Mouse (Mus musculus): ENCODE results near the gene Lipt1. TPM values are rescaled to one million over a fixed set of nuclear protein-coding genes. Genes with fewer than 3 reads are reported as not detected.

Gene Lipt1
- polyA plus RNA-seq, 1 experiment from 2014 or later: 7.5 TPM

DNA sequence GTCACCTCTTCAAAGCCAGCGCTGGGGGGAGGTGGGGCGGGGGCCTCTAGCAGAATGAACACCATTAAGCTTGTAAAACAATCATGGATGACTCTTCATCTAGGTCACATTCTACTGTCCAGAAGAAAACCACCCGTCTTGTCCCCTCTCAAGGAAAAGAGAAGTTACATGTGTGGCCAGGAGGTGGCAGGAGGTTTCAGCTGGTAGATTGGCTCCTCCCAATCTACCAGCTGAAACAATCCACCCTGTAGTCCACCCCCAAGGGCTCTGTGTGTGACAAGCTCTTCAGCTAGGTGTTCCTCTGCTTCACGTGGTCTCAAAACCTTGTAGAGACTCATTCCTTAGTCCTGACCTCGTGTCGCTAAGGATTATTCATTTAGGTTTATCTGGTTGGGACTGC, 31.6 kb downstream of the Lipt1 start:
- H3K4me1 ChIP-seq: no peaks in the 10 kb centered on the region
- H3K36me3 ChIP-seq: peaks cover 14% of the 10 kb centered on the region
- H3K4me3 ChIP-seq (replicated peaks): no peak overlapping the region
- ATAC-seq (ENCODE audit: low FRiP score): no peak
- no peak overlapping the region for H3K9ac ChIP-seq (replicated peaks)
- H3K9me3 ChIP-seq (replicated peaks): no peaks in the 10 kb centered on the region
- H3K27ac ChIP-seq (replicated peaks): no peak overlapping the region
- 36% methylated on average over 6 of the region's 6 CpGs for WGBS
- no peak overlapping the region for H3K4me2 ChIP-seq
- no peaks in the 10 kb centered on the region for H3K27me3 ChIP-seq (replicated peaks)

GRCm38 (mm10) chr1:37912751-37913150, 41.2 kb downstream of the Lipt1 start:
- WGBS: 83% methylated on average over 2 of the region's 2 CpGs
- H3K4me1 ChIP-seq: no peaks in the 10 kb centered on the region
- ATAC-seq (ENCODE audit: low FRiP score): no peak

DNA sequence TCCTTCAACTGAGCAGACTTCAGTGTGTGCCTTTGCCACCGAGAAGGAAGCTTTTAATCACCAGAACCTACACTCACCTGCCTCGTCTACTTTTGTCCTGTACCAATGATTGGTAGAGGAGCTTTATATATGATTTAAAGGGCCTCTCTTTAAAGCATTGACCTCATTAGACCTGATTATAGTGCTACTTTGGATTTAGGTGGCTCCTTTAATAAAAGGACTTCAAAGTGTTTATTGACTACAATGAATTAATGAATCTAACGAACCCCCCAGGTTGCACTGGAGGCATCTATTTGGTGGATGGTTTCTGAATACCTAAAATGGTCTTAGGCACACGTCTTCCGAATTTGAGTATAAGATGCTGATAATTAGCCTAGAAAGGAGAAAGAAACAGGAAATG, 44.9 kb downstream of the Lipt1 start, which contains the start of gene Lyg2:
Gene Lyg2, minus strand, starts transcription at position 101 of the 400 bp plus-strand sequence.
- Histone ChIP-seq H3K27ac (replicated peaks) (no peak within 1 kb of the TSS), H3K9me3 (replicated peaks) (no peaks in the 10 kb centered on the region), H3K4me2 (no peak within 1 kb of the TSS), H3K36me3 (no peaks in the 10 kb centered on the region), H3K4me3 (replicated peaks) (no peak within 1 kb of the TSS), H3K27me3 (replicated peaks) (no peaks in the 10 kb centered on the region), H3K9ac (replicated peaks) (no peak within 1 kb of the TSS), H3K4me1 (no peaks in the 10 kb centered on the region)
- no peak for ATAC-seq (ENCODE audit: low FRiP score)
- 75% methylated on average over 5 of the region's 5 CpGs for WGBS

More at GRCm38 (mm10) chr1:37912751-37913150, 41.2 kb downstream of the Lipt1 start:
- no peak overlapping the region for H3K9ac ChIP-seq (replicated peaks)
- H3K9me3 ChIP-seq (replicated peaks): no peaks in the 10 kb centered on the region
- no peak overlapping the region for H3K4me3 ChIP-seq (replicated peaks)
- H3K36me3 ChIP-seq: no peaks in the 10 kb centered on the region
- no peaks in the 10 kb centered on the region for H3K27me3 ChIP-seq (replicated peaks)
- no peak overlapping the region for H3K4me2 ChIP-seq
- no peak overlapping the region for H3K27ac ChIP-seq (replicated peaks)

GRCm38 (mm10) chr1:37917666-37918065, 46.1 kb downstream of the Lipt1 start:
- H3K36me3 ChIP-seq: no peaks in the 10 kb centered on the region

DNA sequence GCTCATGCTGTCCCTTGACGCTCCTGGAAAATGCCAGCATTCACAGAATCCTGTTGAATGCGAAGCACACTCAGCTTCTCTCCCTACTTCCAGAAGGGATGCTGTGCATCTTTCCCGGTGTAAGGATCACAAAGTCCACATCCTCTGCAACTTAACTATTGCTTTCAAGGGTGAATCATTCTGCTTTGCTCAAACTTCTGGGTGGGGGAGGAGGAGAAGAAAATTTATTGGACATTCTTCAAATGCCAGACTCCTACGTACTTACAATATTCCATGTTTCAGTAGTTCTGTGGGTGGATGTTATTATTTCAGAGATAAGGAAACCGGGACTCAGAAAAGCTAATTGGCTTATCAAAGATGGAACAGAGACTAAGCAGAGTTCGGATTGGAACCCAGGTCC, 46.6 kb downstream of the Lipt1 start:
- Histone ChIP-seq H3K4me1 (no peaks in the 10 kb centered on the region; the same call in 1 of the 2 replicates), H3K4me2 (no peak overlapping the region), H3K4me3 (replicated peaks) (no peak overlapping the region), H3K27me3 (replicated peaks) (no peaks in the 10 kb centered on the region), H3K9ac (replicated peaks) (no peak overlapping the region), H3K9me3 (replicated peaks) (no peaks in the 10 kb centered on the region), H3K27ac (replicated peaks) (no peak overlapping the region), H3K36me3 (no peaks in the 10 kb centered on the region)
- no peak for ATAC-seq (ENCODE audit: low FRiP score)
- WGBS: 82% methylated on average over 6 of the region's 6 CpGs

More at GRCm38 (mm10) chr1:37917666-37918065, 46.1 kb downstream of the Lipt1 start:
- no peaks in the 10 kb centered on the region for H3K27me3 ChIP-seq (replicated peaks)
- no peaks in the 10 kb centered on the region for H3K9me3 ChIP-seq (replicated peaks)
- H3K4me1 ChIP-seq: no peaks in the 10 kb centered on the region; the same call in 1 of the 2 replicates
- ATAC-seq (ENCODE audit: low FRiP score): no peak
- 76% methylated on average over 13 of the region's 13 CpGs for WGBS
- no peak overlapping the region for H3K4me2 ChIP-seq
- H3K9ac ChIP-seq (replicated peaks): no peak overlapping the region
- H3K4me3 ChIP-seq (replicated peaks): no peak overlapping the region
- no peak overlapping the region for H3K27ac ChIP-seq (replicated peaks)

GRCm38 (mm10) chr1:37922536-37922935, 51.0 kb downstream of the Lipt1 start:
- Histone ChIP-seq H3K27me3 (replicated peaks) (no peaks in the 10 kb centered on the region), H3K4me3 (replicated peaks) (no peak overlapping the region), H3K27ac (replicated peaks) (no peak overlapping the region), H3K9ac (replicated peaks) (no peak overlapping the region), H3K9me3 (replicated peaks) (no peaks in the 10 kb centered on the region), H3K36me3 (no peaks in the 10 kb centered on the region), H3K4me2 (no peak overlapping the region), H3K4me1 (no peaks in the 10 kb centered on the region; the same call in 1 of the 2 replicates)
- WGBS: 40% methylated on average over 8 of the region's 8 CpGs
- ATAC-seq (ENCODE audit: low FRiP score): no peak

Other genes starting within 250 kb of the Lipt1 start
- 3.2 and 6.3 TPM in 2 replicates for gene 2010300C02Rik, start 151.7 kb upstream of the Lipt1 start, polyA plus RNA-seq (2015; fragmentation: Nextera tagmentation; extraction: Ambion mirVana)
- 10.4 and 12.0 TPM in 2 replicates for gene Tsga10, start 5.3 kb upstream of the Lipt1 start, polyA plus RNA-seq (2015; fragmentation: Nextera tagmentation; extraction: Ambion mirVana)
- 15.3 and 22.1 TPM in 2 replicates for gene Mitd1, start 18.7 kb downstream of the Lipt1 start, polyA plus RNA-seq (2015; fragmentation: Nextera tagmentation; extraction: Ambion mirVana)
- 244 and 277 TPM in 2 replicates for gene Mrpl30, start 18.7 kb downstream of the Lipt1 start, polyA plus RNA-seq (2015; fragmentation: Nextera tagmentation; extraction: Ambion mirVana)
- not detected in 2 replicates for gene Lyg2, start 44.8 kb downstream of the Lipt1 start, polyA plus RNA-seq (2015; fragmentation: Nextera tagmentation; extraction: Ambion mirVana)
- not detected in 2 replicates for gene Lyg1, start 86.0 kb downstream of the Lipt1 start, polyA plus RNA-seq (2015; fragmentation: Nextera tagmentation; extraction: Ambion mirVana)
- 134 and 147 TPM in 2 replicates for gene Txndc9, start 126.2 kb downstream of the Lipt1 start, polyA plus RNA-seq (2015; fragmentation: Nextera tagmentation; extraction: Ambion mirVana)
- gene Eif5b, start 126.3 kb downstream of the Lipt1 start, polyA plus RNA-seq (2015; fragmentation: Nextera tagmentation; extraction: Ambion mirVana): 21.5 and 21.9 TPM in 2 replicates

Measured in neural tube, embryonic 15.5 days (tissue).